In genomic region chr3:122364565-122364964, GRCm38 (mm10) we compare ENCODE assay signal across 13 mouse cellular contexts.
DNase-seq lines count a peak whose midpoint lies in the region; ATAC-seq and TF ChIP-seq lines count a peak whose summit lies in the region.
"Had no signal": no experiment of that assay in that cellular context is flagged by ENCODE, and none has a peak within 500 bp of the region (broad histone marks: within the 10 kb centered on the region; RNA-seq: fewer than 3 reads in every experiment).

No protein-coding gene starts in this region.

- peak overlapping the region; percentile 76 for H3K27ac ChIP-seq in intestine, embryonic 14.5 days (ENCODE audit: low read depth)
- no peak overlapping the region for H3K27ac ChIP-seq in intestine, postnatal 0 days (ENCODE audit: low read depth, low read length)
- no peak overlapping the region for H3K27ac ChIP-seq in neural tube, embryonic 11.5 days (ENCODE audit: low read depth, low read length)
- H3K27ac ChIP-seq: limb, embryonic 13.5 days; midbrain, embryonic 13.5 days had no signal

- no peak for ATAC-seq in intestine, embryonic 14.5 days (replicated peaks; ENCODE audit: low FRiP score, low TSS enrichment, low read depth)
- ATAC-seq in intestine, postnatal 0 days = no peak
- peak; percentile 48 for ATAC-seq in neural tube, embryonic 11.5 days (ENCODE audit: insufficient read depth, low FRiP score, low TSS enrichment)

- no peaks in the 10 kb centered on the region for H3K27me3 ChIP-seq in intestine, embryonic 14.5 days (replicated peaks; ENCODE audit: control insufficient read depth, insufficient read depth, low read length)
- no peaks in the 10 kb centered on the region for H3K27me3 ChIP-seq in intestine, postnatal 0 days (replicated peaks; ENCODE audit: control insufficient read depth, insufficient read depth, low read length)
- no peaks in the 10 kb centered on the region for H3K27me3 ChIP-seq in neural tube, embryonic 11.5 days (ENCODE audit: control insufficient read depth, insufficient read depth, low read length)
- H3K27me3 ChIP-seq: heart, embryonic 12.5 days; midbrain, embryonic 13.5 days had no signal

- no peak overlapping the region for H3K9ac ChIP-seq in intestine, embryonic 14.5 days (ENCODE audit: low read length)
- H3K9ac ChIP-seq in intestine, postnatal 0 days (ENCODE audit: low read depth, low read length) = no peak overlapping the region
- no peak overlapping the region for H3K9ac ChIP-seq in neural tube, embryonic 11.5 days (ENCODE audit: low read length)
- H3K9ac ChIP-seq: heart, embryonic 12.5 days; limb, embryonic 13.5 days; midbrain, embryonic 13.5 days had no signal

- H3K4me3 ChIP-seq in intestine, embryonic 14.5 days (ENCODE audit: low read depth, low read length) = no peak overlapping the region
- no peak overlapping the region for H3K4me3 ChIP-seq in intestine, postnatal 0 days (ENCODE audit: low read depth, low read length)
- no peak overlapping the region for H3K4me3 ChIP-seq in neural tube, embryonic 11.5 days (ENCODE audit: low read depth, low read length)
- H3K4me3 ChIP-seq: heart, embryonic 12.5 days; limb, embryonic 13.5 days; midbrain, embryonic 13.5 days had no signal

- no peaks in the 10 kb centered on the region for H3K36me3 ChIP-seq in intestine, embryonic 14.5 days (ENCODE audit: control insufficient read depth, insufficient read depth, low read length)
- no peaks in the 10 kb centered on the region for H3K36me3 ChIP-seq in intestine, postnatal 0 days (ENCODE audit: control insufficient read depth, insufficient read depth)
- H3K36me3 ChIP-seq in neural tube, embryonic 11.5 days (ENCODE audit: control insufficient read depth, insufficient read depth, low read length) = no peaks in the 10 kb centered on the region
- H3K36me3 ChIP-seq: heart, embryonic 12.5 days; limb, embryonic 13.5 days; midbrain, embryonic 13.5 days had no signal

- 37% methylated on average over 3 of the region's 3 CpGs for WGBS in intestine, embryonic 14.5 days
- 64% methylated on average over 3 of the region's 3 CpGs for WGBS in intestine, postnatal 0 days
- 17% methylated on average over 3 of the region's 3 CpGs for WGBS in neural tube, embryonic 11.5 days

- peaks cover 18% of the 10 kb centered on the region for H3K4me1 ChIP-seq in intestine, embryonic 14.5 days (replicated peaks; ENCODE audit: control insufficient read depth, insufficient read depth, low read length)
- no peaks in the 10 kb centered on the region for H3K4me1 ChIP-seq in intestine, postnatal 0 days (replicated peaks; ENCODE audit: control insufficient read depth, insufficient read depth, low read length)
- peaks cover 12% of the 10 kb centered on the region for H3K4me1 ChIP-seq in neural tube, embryonic 11.5 days (ENCODE audit: control insufficient read depth, insufficient read depth, low read length)

- H3K4me2 ChIP-seq in intestine, embryonic 14.5 days (ENCODE audit: low read length) = no peak overlapping the region
- H3K4me2 ChIP-seq in intestine, postnatal 0 days (replicated peaks; ENCODE audit: low read depth) = no peak overlapping the region
- H3K4me2 ChIP-seq in neural tube, embryonic 11.5 days (ENCODE audit: low read depth) = no peak overlapping the region
- H3K4me2 ChIP-seq: heart, embryonic 12.5 days; limb, embryonic 13.5 days; midbrain, embryonic 13.5 days had no signal

- no peaks in the 10 kb centered on the region for H3K9me3 ChIP-seq in intestine, embryonic 14.5 days (ENCODE audit: control insufficient read depth, low read length)
- H3K9me3 ChIP-seq in intestine, postnatal 0 days (ENCODE audit: control insufficient read depth) = no peaks in the 10 kb centered on the region
- H3K9me3 ChIP-seq in neural tube, embryonic 11.5 days (ENCODE audit: control insufficient read depth, low read length) = no peaks in the 10 kb centered on the region
- H3K9me3 ChIP-seq: heart, embryonic 12.5 days; limb, embryonic 13.5 days; midbrain, embryonic 13.5 days had no signal

- no peak for TF ChIP-seq CTCF in intestine, postnatal 0 days (IDR thresholded peaks at IDR 0.05; ENCODE audit: low read depth)

- DNase-seq in intestine, embryonic 14.5 days (ENCODE audit: low spot score) = no peak
- peak; percentile 63 for DNase-seq in 3T3-L1 (ENCODE audit: low read depth, low spot score)
- peak; percentile 47 for DNase-seq in embryo, embryonic 11 days
- peak; percentile 55 for DNase-seq in neural tube, embryonic 11.5 days (ENCODE audit: low spot score)
- no peak for DNase-seq in B cell, adult 2 months
- DNase-seq in adrenal gland, adult 2 months = no peak
- DNase-seq in urinary bladder, adult 18-20 months (ENCODE audit: low spot score in 2 of 2) = no peak
- DNase-seq: gastrocnemius, postnatal 10 days; lung, adult 2 months had no signal

Comparison
In these comparisons a context has a peak if more than half of its experiments do, and no peak if none do; other contexts are left out.
1. DNase-seq: peak in 3T3-L1 (single experiment), embryo, embryonic 11 days (single experiment) and neural tube, embryonic 11.5 days (single experiment); none in intestine, embryonic 14.5 days (single experiment), B cell, adult 2 months (0 of 2), adrenal gland, adult 2 months (single experiment) and urinary bladder, adult 18-20 months (0 of 2).